Mouse (Mus musculus): ENCODE measurements around the gene Mprip. TPM values are rescaled to one million over a fixed set of nuclear protein-coding genes. Genes with fewer than 3 reads are reported as not detected.

The Mprip gene
- polyA plus RNA-seq, 1 experiment from 2014 or later: 27.8 TPM

DNA sequence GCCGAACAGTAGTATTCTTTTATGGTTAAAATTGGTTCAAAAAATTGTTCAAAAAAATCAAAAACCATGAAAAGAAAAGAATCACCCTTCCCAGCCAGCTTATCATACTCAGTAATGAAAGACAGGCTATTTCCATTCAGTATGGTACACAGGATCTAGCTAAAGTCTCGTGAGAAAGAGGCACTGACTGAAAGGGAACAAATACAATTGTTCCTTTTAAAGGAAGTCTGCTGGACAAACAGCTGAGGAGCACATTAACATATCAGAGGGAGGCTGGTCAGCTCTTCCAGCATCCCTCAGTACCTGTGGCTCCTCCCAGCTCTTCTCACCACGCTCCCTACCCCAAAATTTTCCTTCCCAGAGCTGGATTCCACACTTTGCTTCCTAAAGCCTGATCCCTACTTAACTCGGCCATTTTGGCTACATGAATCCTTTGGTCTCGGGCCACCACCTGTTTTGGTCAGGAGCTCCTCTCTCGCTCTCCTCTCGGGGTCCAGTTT lies 121.0 kb downstream of the Mprip start:
- ATAC-seq: no peak
- H3K4me1 ChIP-seq (replicated peaks; ENCODE audit: control insufficient read depth, insufficient read depth, low read length): 0 out of 2 replicates have a peak, but pooled peaks cover 3% of the 10 kb centered on the region
- no peaks in the 10 kb centered on the region for H3K27me3 ChIP-seq (replicated peaks; ENCODE audit: control insufficient read depth, insufficient read depth, low read length)
- TF ChIP-seq CTCF (IDR thresholded peaks at IDR 0.05; ENCODE audit: low read depth): no peak
- no peaks in the 10 kb centered on the region for H3K9me3 ChIP-seq (ENCODE audit: control insufficient read depth)
- no peak overlapping the region for H3K4me2 ChIP-seq (replicated peaks; ENCODE audit: low read depth)
- 80% methylated on average over 7 of the region's 7 CpGs for WGBS
- H3K4me3 ChIP-seq (ENCODE audit: low read depth, low read length): no peak overlapping the region
- no peak overlapping the region for H3K9ac ChIP-seq (ENCODE audit: low read depth, low read length)
- H3K27ac ChIP-seq (ENCODE audit: low read depth, low read length): no peak overlapping the region
- H3K36me3 ChIP-seq (ENCODE audit: control insufficient read depth, insufficient read depth): peaks cover under 1% of the 10 kb centered on the region; the same call in 1 of the 2 replicates

DNA sequence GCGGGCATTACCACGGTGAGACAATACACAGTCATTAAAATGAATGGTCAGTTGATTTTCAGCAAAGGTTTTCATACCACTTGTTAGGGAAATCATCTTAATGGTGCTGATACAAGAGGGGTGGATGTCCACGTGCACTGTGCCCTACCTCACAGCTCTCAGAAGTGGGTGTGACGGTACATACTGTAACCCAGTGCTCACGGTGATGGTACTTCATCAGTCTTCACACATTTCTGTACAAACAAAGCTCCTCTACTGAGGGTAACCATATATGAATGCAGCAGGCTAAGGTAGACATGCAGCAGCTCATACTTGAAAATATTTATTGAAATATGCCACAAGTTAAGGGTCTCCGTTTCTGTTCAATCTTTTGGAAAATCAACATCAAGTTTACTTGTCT lies 122.5 kb downstream of the Mprip start:
- no peak for ATAC-seq
- H3K27me3 ChIP-seq (replicated peaks; ENCODE audit: control insufficient read depth, insufficient read depth, low read length): no peaks in the 10 kb centered on the region
- no peak for TF ChIP-seq CTCF (IDR thresholded peaks at IDR 0.05; ENCODE audit: low read depth)
- no peaks in the 10 kb centered on the region for H3K36me3 ChIP-seq (ENCODE audit: control insufficient read depth, insufficient read depth)
- no peaks in the 10 kb centered on the region for H3K9me3 ChIP-seq (ENCODE audit: control insufficient read depth)
- H3K27ac ChIP-seq (ENCODE audit: low read depth, low read length): no peak overlapping the region
- no peak overlapping the region for H3K4me3 ChIP-seq (ENCODE audit: low read depth, low read length)
- H3K4me1 ChIP-seq (replicated peaks; ENCODE audit: control insufficient read depth, insufficient read depth, low read length): peaks cover 8% of the 10 kb centered on the region; the same call in 1 of the 2 replicates
- no peak overlapping the region for H3K9ac ChIP-seq (ENCODE audit: low read depth, low read length)
- no peak overlapping the region for H3K4me2 ChIP-seq (replicated peaks; ENCODE audit: low read depth)
- 71% methylated on average over 6 of the region's 6 CpGs for WGBS

DNA sequence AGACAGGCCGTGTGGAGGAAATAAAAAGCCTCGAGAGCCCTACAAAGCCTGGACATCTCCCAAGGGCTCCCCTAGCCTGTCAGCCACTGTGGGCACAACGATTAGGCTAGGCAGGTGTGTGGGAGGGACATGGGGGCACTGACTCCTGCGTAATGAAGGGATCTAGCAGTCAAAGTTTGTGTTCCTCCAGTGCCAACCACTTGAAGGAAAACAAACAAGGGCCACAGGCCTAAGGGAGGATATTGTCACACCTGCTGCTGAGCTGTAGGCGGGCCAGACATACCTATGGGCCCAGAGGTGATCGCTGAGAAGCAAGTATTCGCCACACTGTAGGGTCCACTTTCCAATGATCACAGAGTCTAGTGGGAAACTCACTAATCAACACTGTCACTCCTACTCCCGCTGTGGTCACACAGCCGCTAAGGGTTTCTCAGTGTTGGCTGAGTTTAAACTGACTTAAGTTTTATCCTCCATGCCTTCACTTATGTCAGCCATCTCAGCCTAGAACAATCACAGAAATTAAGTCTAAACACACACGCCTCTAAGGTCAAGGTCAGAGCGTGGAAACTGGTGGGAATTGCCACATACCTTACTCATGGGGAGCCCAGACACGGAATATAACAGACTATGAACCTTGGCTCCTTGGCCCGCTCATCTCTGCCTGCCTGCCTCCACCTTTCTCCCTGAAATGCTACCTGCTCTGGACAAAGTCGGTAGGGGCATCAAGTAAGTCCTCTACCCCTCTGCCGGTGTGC lies 125.5 kb downstream of the Mprip start:
- H3K4me1 ChIP-seq (replicated peaks; ENCODE audit: control insufficient read depth, insufficient read depth, low read length): peaks cover 8% of the 10 kb centered on the region; the same call in 1 of the 2 replicates
- peak overlapping the region; percentile 91 for H3K4me2 ChIP-seq (replicated peaks; ENCODE audit: low read depth)
- no peak for TF ChIP-seq CTCF (IDR thresholded peaks at IDR 0.05; ENCODE audit: low read depth)
- H3K27me3 ChIP-seq (replicated peaks; ENCODE audit: control insufficient read depth, insufficient read depth, low read length): no peaks in the 10 kb centered on the region
- H3K36me3 ChIP-seq (ENCODE audit: control insufficient read depth, insufficient read depth): peaks cover 6% of the 10 kb centered on the region
- peak; percentile 12; the same call in 1 of the 2 replicates for ATAC-seq
- 42% methylated on average over 15 of the region's 15 CpGs for WGBS
- H3K9ac ChIP-seq (ENCODE audit: low read depth, low read length): no peak overlapping the region
- H3K9me3 ChIP-seq (ENCODE audit: control insufficient read depth): no peaks in the 10 kb centered on the region
- H3K4me3 ChIP-seq (ENCODE audit: low read depth, low read length): peak overlapping the region; percentile 44
- H3K27ac ChIP-seq (ENCODE audit: low read depth, low read length): no peak overlapping the region

DNA sequence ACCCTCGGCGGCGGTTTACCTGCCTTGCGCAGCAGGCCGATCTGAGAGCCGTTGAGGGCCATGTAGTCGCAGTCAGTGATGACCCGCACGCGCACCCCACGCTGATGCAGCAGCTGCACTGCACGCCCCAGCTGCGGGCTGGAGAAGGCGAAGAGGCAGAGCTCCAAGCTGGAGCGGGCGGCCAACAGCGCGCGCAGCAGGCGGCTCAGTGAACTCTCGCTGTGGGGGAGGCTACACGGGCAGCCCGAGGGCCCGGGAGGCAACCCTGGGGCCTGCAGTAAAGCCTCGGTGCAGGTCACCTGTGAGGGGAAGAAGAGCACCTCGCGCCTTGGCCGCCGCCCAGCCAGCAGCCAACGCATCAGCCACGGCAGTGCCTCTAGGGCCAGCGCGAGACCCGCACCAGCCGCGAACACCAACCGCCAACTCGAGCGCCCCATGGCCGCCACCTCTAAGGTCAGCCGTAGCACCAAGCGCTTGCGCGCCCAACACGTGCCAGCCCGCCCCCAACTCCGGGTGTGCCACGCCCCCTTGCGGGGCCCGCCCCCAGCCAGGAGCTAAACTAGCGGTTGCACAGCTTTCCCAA lies 126.2 kb downstream of the Mprip start, which contains the start of gene Pld6:
Pld6 (minus strand) TSS at position 447 of the 583 bp plus-strand sequence.
- H3K9me3 ChIP-seq (ENCODE audit: control insufficient read depth): no peaks in the 10 kb centered on the region
- peak; percentile 6; the same call in 1 of the 2 replicates for TF ChIP-seq CTCF (IDR thresholded peaks at IDR 0.05; ENCODE audit: low read depth)
- H3K27ac ChIP-seq (ENCODE audit: low read depth, low read length): no peak within 1 kb of the TSS
- peak within 1 kb of the TSS; percentile 91 for H3K4me2 ChIP-seq (replicated peaks; ENCODE audit: low read depth)
- 1% methylated on average over 50 of the region's 51 CpGs for WGBS
- no peaks in the 10 kb centered on the region for H3K27me3 ChIP-seq (replicated peaks; ENCODE audit: control insufficient read depth, insufficient read depth, low read length)
- ATAC-seq: peak; percentile 62
- H3K36me3 ChIP-seq (ENCODE audit: control insufficient read depth, insufficient read depth): peaks cover 13% of the 10 kb centered on the region
- H3K9ac ChIP-seq (ENCODE audit: low read depth, low read length): peak within 1 kb of the TSS; percentile 46
- H3K4me1 ChIP-seq (replicated peaks; ENCODE audit: control insufficient read depth, insufficient read depth, low read length): peaks cover 8% of the 10 kb centered on the region; the same call in 1 of the 2 replicates
- H3K4me3 ChIP-seq (ENCODE audit: low read depth, low read length): peak within 1 kb of the TSS; percentile 44

DNA sequence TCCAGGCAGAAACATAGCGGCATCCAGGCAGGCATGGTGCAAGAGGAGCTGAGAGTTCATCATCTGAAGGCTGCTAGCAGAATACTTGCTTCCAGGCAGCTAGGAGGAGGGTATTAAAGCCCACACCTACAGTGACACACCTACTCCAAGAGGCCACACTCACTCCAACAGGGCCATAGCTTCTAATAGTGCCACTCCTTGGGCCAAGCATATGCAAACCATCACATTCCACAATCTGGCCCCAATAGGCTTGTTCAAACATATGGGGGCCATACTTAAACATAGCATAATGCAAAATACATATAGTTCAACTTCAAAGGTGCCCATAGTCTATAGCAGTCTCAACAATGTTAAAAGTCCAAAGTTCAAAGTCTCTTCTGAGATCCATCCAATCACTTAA lies 128.2 kb downstream of the Mprip start:
- WGBS: 65% methylated on average over 1 of the region's 1 CpGs
- peaks cover 33% of the 10 kb centered on the region for H3K36me3 ChIP-seq (ENCODE audit: control insufficient read depth, insufficient read depth)
- no peak overlapping the region for H3K9ac ChIP-seq (ENCODE audit: low read depth, low read length)
- peaks cover 8% of the 10 kb centered on the region; the same call in 1 of the 2 replicates for H3K4me1 ChIP-seq (replicated peaks; ENCODE audit: control insufficient read depth, insufficient read depth, low read length)
- H3K27me3 ChIP-seq (replicated peaks; ENCODE audit: control insufficient read depth, insufficient read depth, low read length): no peaks in the 10 kb centered on the region
- no peak overlapping the region for H3K27ac ChIP-seq (ENCODE audit: low read depth, low read length)
- 0 out of 2 replicates have a peak overlapping the region, but pooled peaks have one; percentile 1 for H3K4me2 ChIP-seq (replicated peaks; ENCODE audit: low read depth)
- peak; percentile 68 for ATAC-seq
- TF ChIP-seq CTCF (IDR thresholded peaks at IDR 0.05; ENCODE audit: low read depth): no peak
- no peak overlapping the region for H3K4me3 ChIP-seq (ENCODE audit: low read depth, low read length)
- H3K9me3 ChIP-seq (ENCODE audit: control insufficient read depth): no peaks in the 10 kb centered on the region

DNA sequence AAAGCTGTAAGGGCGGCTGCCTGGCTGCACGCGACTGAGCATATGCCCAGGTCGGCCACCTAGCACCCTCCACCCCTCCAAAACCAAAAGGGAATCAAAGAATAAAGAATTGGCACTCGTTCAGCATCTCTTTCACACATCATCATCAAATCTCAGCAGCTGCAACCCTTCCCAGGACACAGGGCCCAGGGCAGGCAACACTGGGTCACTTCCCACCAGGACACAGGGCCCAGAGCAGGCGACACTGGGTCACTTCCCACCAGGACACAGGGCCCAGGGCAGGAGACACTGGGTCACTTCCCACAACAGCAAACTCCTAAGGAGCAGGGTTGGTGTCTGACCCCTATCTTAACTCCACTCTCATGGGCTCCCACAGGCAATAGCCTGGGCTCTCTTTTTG lies 132.3 kb downstream of the Mprip start:
- Histone ChIP-seq H3K4me3 (ENCODE audit: low read depth, low read length) (no peak overlapping the region), H3K36me3 (ENCODE audit: control insufficient read depth, insufficient read depth) (peaks cover 74% of the 10 kb centered on the region), H3K27me3 (replicated peaks; ENCODE audit: control insufficient read depth, insufficient read depth, low read length) (no peaks in the 10 kb centered on the region), H3K27ac (ENCODE audit: low read depth, low read length) (no peak overlapping the region), H3K4me1 (replicated peaks; ENCODE audit: control insufficient read depth, insufficient read depth, low read length) (no peaks in the 10 kb centered on the region), H3K9me3 (ENCODE audit: control insufficient read depth) (no peaks in the 10 kb centered on the region), H3K9ac (ENCODE audit: low read depth, low read length) (no peak overlapping the region), H3K4me2 (replicated peaks; ENCODE audit: low read depth) (no peak overlapping the region)
- WGBS: 90% methylated on average over 6 of the region's 6 CpGs
- TF ChIP-seq CTCF (IDR thresholded peaks at IDR 0.05; ENCODE audit: low read depth): no peak
- ATAC-seq: no peak
